Mouse (Mus musculus) liver, embryonic 15.5 days (tissue): Measurements from ENCODE around the gene Gm17409. TPM values are rescaled to one million over a fixed set of nuclear protein-coding genes. Genes with fewer than 3 reads are reported as not detected.

Source experiments
- ATAC-seq: fragments of 200-750 bp; cut with Nextera tagmentation; 2 replicates; pipeline ENCODE4 v1.8.0; 2017; ENCODE audit warnings: moderate number of reproducible peaks, mild to moderate bottlenecking, moderate library complexity; ENCODE audit not compliant: insufficient read depth
- H3K27ac ChIP-seq: fragments of 300-500 bp; sonication (generic); replicated peaks from 2 replicates; pipeline ENCODE4 v1.5.1; 2015; ENCODE audit warnings: mild to moderate bottlenecking, inconsistent platforms
- H3K27me3 ChIP-seq: fragments of 300-500 bp; sonication (generic); 2 replicates; pipeline ENCODE4 v1.6.1; 2015; ENCODE audit warnings: mild to moderate bottlenecking, inconsistent platforms
- H3K36me3 ChIP-seq: fragments of 300-500 bp; sonication (generic); replicated peaks from 2 replicates; pipeline ENCODE4 v1.6.1; 2015; ENCODE audit warnings: moderate library complexity, mild to moderate bottlenecking, inconsistent platforms
- H3K4me1 ChIP-seq: fragments of 300-500 bp; sonication (generic); replicated peaks from 2 replicates; pipeline ENCODE4 v1.6.1; 2015; ENCODE audit warnings: inconsistent platforms
- H3K4me2 ChIP-seq: fragments of 300-500 bp; sonication (generic); 2 replicates; pipeline ENCODE4 v1.6.1; 2015; ENCODE audit warnings: moderate library complexity, mild to moderate bottlenecking, inconsistent platforms
- H3K4me3 ChIP-seq: fragments of 300-500 bp; sonication (generic); replicated peaks from 2 replicates; pipeline ENCODE4 v1.5.1; 2015; ENCODE audit warnings: mild to moderate bottlenecking, inconsistent platforms
- H3K9ac ChIP-seq: fragments of 300-500 bp; sonication (generic); 2 replicates; pipeline ENCODE4 v1.6.1; 2015; ENCODE audit warnings: moderate library complexity, mild to moderate bottlenecking, inconsistent platforms
- H3K9me3 ChIP-seq: fragments of 300-500 bp; sonication (generic); replicated peaks from 2 replicates; pipeline ENCODE4 v1.6.1; 2016; ENCODE audit warnings: inconsistent platforms
- WGBS: fragments of 180-500 bp; shearing (Covaris S2); methylation state at CpG from one replicate; pipeline ENCODE4 v1.1.7; 2015; ENCODE audit warnings: mixed read lengths; ENCODE audit not compliant: insufficient replicate concordance; 5-methylcytosine and 5-hydroxymethylcytosine counted together
- polyA plus RNA-seq: library from polyadenylated mRNA; unstranded; fragments of >200 nt; fragmentation: Nextera tagmentation; extraction: Ambion mirVana; gene quantifications from 2 replicates; pipeline ENCODE4 v1.2.1, GENCODE M21; 2015

The Gm17409 gene
- polyA plus RNA-seq, 1 experiment from 2014 or later, result not detected

DNA sequence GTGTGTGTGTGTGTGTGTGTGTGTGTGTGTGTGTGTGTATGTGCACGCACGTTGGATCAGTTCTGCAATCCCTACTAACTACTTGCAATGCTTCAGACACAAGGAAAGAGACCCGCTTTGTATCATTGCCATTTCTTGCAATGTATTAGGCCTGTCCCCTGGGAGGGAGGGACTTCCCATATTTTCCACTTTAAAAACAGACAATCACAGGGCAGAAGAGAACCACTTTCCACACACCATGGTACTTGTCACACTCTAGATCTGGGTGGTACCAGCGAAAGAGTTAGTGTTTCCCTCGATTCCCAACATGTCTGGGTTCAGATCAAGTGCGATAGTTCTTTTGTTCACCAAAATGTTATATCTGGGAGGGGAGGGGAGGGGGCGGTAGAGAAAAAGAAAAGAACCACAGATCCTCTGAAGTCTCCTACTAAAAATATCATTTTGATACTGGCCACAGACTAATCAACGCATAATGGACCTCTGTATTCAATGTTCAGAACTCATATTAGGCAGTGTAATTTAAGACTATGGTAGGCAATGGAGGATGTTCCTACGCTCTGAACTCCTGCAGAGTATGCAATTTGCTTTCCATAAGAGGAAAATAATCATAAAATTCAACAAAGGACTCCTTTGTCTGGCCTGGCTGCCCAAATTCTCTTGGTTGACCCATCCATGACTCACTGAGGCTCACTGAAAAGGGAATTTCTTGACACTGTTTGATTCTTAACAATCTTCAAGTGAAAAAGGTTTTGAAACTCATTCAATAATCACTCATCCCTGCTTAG, 35.6 kb downstream of the Gm17409 start:
- Histone ChIP-seq H3K4me2 (no peak overlapping the region), H3K27me3 (no peaks in the 10 kb centered on the region), H3K27ac (no peak overlapping the region), H3K4me3 (no peak overlapping the region), H3K9ac (no peak overlapping the region), H3K36me3 (no peaks in the 10 kb centered on the region), H3K9me3 (no peaks in the 10 kb centered on the region), H3K4me1 (no peaks in the 10 kb centered on the region)
- ATAC-seq, result no peak
- WGBS, result 67% methylated on average over 9 of the region's 9 CpGs

DNA sequence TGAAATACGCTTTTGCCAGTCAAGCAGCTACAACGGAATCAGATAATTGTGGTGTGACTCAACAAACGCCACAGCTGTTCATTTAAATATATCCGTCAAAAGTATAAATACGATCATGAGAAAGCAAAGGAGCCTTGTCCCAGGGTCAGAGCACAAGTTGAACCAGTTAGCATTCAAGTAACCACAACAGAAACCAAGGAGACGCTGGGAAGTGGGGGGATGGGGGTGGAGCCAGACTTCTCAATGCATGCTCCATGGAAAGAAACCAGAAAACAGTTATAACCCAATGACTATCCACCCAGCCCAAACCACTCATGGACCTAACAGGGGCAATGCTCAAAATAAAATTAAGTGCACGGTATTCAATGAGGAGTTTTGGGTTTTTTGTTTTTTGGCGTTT, 40.3 kb downstream of the Gm17409 start:
- Histone ChIP-seq H3K27ac (no peak overlapping the region), H3K27me3 (no peaks in the 10 kb centered on the region), H3K4me1 (no peaks in the 10 kb centered on the region), H3K9ac (no peak overlapping the region), H3K4me2 (no peak overlapping the region), H3K36me3 (no peaks in the 10 kb centered on the region), H3K4me3 (no peak overlapping the region), H3K9me3 (no peaks in the 10 kb centered on the region)
- ATAC-seq, result no peak
- WGBS, result 50% methylated on average over 8 of the region's 8 CpGs

DNA sequence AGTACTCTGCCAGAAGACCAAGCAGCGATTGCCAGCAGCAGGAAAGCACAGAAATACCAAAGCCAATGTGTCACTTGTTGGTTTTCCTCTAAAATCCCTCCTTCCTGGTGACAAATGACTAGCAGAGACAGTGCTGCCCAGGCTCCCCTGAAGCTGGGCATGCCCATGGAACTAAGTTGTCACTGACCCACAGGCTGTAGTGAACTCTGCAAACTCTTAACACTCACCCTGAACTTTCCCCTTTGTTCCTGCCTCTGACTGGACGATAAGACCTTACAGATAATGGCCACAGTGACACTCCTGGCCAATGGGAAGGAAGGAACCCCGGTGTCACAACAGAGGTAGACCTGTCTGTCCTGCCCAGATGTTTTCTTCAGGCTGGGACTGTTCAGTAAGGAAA, 43.3 kb downstream of the Gm17409 start:
- Histone ChIP-seq H3K4me3 (no peak overlapping the region), H3K27me3 (no peaks in the 10 kb centered on the region), H3K9ac (no peak overlapping the region), H3K27ac (no peak overlapping the region), H3K36me3 (no peaks in the 10 kb centered on the region), H3K4me2 (no peak overlapping the region), H3K4me1 (no peaks in the 10 kb centered on the region), H3K9me3 (no peaks in the 10 kb centered on the region)
- ATAC-seq, result 0 out of 2 replicates have a peak, but pooled peaks have one; percentile 28
- 40% methylated on average over 3 of the region's 3 CpGs for WGBS

DNA sequence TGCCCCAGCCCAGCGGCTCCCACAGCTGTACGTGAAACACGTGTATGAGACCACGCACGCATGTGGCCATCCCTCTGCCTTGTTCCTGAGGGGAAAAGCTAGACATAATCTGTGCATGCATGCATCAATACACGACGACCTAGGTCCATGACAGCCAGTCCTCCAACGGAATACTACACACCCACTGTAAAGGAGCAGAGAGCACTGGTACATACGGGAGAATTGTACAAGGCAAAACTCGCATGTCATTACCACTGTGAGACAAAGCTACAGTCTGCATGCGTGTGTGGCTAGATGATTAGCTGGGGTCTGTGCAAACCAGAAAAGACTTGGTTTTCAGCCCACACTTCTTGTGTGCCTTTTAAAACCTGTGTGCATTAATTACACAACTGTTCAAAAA, 44.6 kb downstream of the Gm17409 start:
- no peaks in the 10 kb centered on the region for H3K4me1 ChIP-seq
- H3K4me2 ChIP-seq, result no peak overlapping the region
- no peak for ATAC-seq
- no peak overlapping the region for H3K4me3 ChIP-seq
- WGBS, result 80% methylated on average over 11 of the region's 11 CpGs
- no peak overlapping the region for H3K27ac ChIP-seq
- H3K9ac ChIP-seq, result no peak overlapping the region
- no peaks in the 10 kb centered on the region for H3K9me3 ChIP-seq
- H3K27me3 ChIP-seq, result no peaks in the 10 kb centered on the region
- no peaks in the 10 kb centered on the region for H3K36me3 ChIP-seq

DNA sequence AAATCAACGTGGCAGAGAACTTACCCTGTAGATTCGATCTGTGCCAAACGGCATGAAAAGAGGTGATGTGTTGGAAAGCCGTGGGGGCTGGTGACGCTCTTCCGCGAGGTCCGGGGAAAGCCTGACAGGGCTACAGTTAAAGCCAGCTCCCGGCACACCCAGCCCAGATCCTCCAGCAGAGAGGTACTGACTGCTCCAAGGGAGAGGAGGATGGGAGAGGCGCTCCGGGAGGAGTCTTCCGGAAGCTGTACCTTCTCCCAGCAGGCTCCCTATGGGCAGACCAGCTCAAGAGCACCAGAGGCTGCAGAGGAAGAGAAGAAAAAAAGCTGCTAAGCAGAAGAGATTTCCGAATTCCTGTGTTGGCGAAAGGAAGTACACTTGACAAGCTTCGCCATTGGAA, 46.1 kb downstream of the Gm17409 start:
- Histone ChIP-seq H3K36me3 (no peaks in the 10 kb centered on the region), H3K27ac (no peak overlapping the region), H3K9me3 (no peaks in the 10 kb centered on the region), H3K9ac (no peak overlapping the region), H3K4me2 (no peak overlapping the region), H3K4me1 (no peaks in the 10 kb centered on the region), H3K4me3 (no peak overlapping the region), H3K27me3 (no peaks in the 10 kb centered on the region)
- WGBS, result 39% methylated on average over 15 of the region's 15 CpGs
- no peak for ATAC-seq

DNA sequence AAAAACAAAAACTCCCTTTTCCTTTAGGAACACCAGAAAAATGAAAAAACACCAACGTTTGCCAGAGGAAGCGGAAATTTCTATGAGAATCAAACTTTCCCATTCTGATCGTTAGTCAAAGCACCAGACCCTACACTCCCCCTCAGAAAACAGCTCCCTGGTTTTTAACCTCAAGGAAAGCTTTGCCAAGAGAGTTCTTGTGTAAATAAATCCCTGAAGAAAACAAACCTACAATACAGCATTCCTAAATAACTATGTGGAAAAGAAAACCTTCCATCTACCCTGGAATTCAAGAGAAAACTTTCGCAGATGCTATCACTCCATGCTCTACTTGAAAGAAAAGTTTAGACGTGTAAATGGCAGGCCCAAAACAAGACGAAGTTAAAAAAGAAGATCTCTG, 47.0 kb downstream of the Gm17409 start:
- Histone ChIP-seq H3K9me3 (no peaks in the 10 kb centered on the region), H3K4me3 (no peak overlapping the region), H3K36me3 (no peaks in the 10 kb centered on the region), H3K27me3 (no peaks in the 10 kb centered on the region), H3K9ac (no peak overlapping the region), H3K27ac (no peak overlapping the region), H3K4me2 (no peak overlapping the region), H3K4me1 (no peaks in the 10 kb centered on the region)
- ATAC-seq, result no peak
- WGBS, result 50% methylated on average over 6 of the region's 6 CpGs

DNA sequence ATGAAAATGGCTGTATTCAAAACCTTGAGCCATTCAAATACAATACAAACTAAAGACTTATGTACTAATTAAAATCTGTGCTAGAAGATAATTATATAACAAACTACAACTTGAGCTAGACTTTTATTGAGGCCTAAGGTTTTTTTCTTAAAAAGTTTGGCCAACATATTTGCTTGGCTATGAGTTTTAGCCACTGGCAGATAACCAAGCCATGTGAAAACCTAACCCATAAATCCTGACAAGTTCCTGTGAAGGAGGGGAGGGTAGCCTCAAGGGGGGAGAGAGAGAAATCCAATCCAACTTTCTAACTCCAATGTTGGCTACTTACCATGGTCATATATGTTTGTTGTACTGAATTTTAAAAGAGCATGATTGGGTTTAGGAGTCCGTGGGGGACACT, 48.6 kb downstream of the Gm17409 start:
- no peak overlapping the region for H3K27ac ChIP-seq
- H3K9me3 ChIP-seq, result no peaks in the 10 kb centered on the region
- no peak overlapping the region for H3K4me3 ChIP-seq
- no peak for ATAC-seq
- H3K36me3 ChIP-seq, result no peaks in the 10 kb centered on the region
- H3K4me1 ChIP-seq, result no peaks in the 10 kb centered on the region
- H3K9ac ChIP-seq, result no peak overlapping the region
- no peaks in the 10 kb centered on the region for H3K27me3 ChIP-seq
- WGBS, result 53% methylated on average over 1 of the region's 1 CpGs
- H3K4me2 ChIP-seq, result no peak overlapping the region

Other genes with a start within 250 kb of the Gm17409 start
- gene Acvr1c, start 112.2 kb upstream of the Gm17409 start, polyA plus RNA-seq, result 0.02 TPM in 1 of 2 replicates, not detected in the other
- gene Acvr1, start 97.0 kb downstream of the Gm17409 start, polyA plus RNA-seq, result 2.7 and 2.8 TPM in 2 replicates
- gene Upp2, start 97.2 kb downstream of the Gm17409 start, polyA plus RNA-seq, result 1.9 and 2.9 TPM in 2 replicates